Mouse (Mus musculus): ENCODE data around the gene Antxr2.

DNA sequence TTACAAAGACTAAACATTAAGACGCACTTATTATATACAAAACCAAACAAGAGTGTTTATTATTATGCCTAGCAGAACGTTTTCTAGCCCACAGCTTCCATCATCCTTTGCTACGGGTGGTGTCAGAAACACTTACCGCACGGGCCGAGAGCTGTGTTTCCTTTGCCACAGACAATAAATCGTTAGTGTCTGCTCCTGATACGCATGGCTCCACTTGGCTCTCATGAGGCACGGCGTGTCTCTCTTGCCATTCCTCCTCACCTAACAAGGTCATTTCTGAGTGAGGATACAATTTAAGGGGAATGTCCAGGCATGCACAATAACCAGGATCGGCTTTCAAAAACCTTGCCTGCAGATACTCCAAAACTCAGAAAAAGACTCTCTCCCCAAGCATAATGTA lies 113.2 kb downstream of the Antxr2 start:
- TF ChIP-seq TAL1 (IDR thresholded peaks at IDR 0.05; ENCODE audit: low read length) (no peak), GATA1 (IDR thresholded peaks at IDR 0.05; ENCODE audit: low read length) (no peak)

Data from erythroblast, embryonic 14.5 days (primary cell).